In the genomic region with DNA sequence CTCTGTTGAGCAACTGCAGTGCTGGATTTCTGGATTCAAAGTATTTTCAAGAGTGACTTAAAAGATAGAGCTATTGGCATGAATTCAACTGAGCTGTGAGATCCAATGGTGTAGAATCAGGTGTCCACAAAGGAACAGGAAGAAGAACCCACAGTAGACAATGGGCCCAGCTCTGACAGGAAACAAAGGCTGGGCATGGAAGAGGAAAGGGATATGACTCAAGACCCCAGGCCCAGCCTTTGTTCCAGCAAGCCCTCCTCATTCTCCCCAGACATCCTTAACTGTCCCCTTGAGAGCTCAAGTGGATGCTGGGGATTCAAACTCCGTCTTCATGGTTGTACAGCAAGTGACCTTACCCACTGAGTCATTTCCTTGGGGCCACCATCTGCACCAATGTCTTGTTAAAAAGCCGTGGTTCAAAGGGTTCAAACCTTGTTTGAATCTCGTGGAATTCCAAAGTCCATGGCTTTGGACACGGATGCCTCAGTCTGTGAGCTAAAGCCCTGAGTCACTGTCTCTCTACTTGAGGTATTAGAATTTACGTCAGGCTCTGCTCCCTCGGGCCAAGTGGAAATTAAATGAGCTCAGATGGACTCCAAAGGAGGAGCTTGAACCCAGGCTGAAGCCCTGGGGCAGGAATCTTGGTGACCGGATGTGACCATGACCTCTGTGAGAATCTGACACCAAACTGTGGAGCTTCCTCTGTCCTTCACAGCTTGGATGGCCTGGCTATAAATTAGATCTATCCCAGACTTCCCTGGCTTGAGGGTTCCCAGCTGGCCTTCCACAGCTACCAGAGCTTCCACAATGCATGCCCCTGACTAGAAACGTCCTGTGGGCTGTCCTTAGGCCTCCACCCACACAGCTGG, we compare ENCODE assay signal across 9 mouse cellular contexts. TPM values are rescaled to one million over a fixed set of nuclear protein-coding genes. Genes with fewer than 3 reads are reported as not detected.
DNase-seq lines count a peak whose midpoint lies in the region; ATAC-seq lines count a peak whose summit lies in the region.
"Had no signal": no experiment of that assay in that cellular context is flagged by ENCODE, and none has a peak within 500 bp of the region (broad histone marks: within the 10 kb centered on the region; RNA-seq: fewer than 3 reads in every experiment).

No protein-coding gene starts in this region.

- H3K4me3 ChIP-seq in heart, embryonic 12.5 days = no peak overlapping the region

- 0 out of 2 replicates have a peak, but pooled peaks cover 3% of the 10 kb centered on the region for H3K9me3 ChIP-seq in heart, embryonic 12.5 days (replicated peaks)

- peaks cover 6% of the 10 kb centered on the region for H3K4me1 ChIP-seq in heart, embryonic 12.5 days (replicated peaks)

- H3K36me3 ChIP-seq in heart, embryonic 12.5 days = peaks cover 100% of the 10 kb centered on the region

- ATAC-seq in heart, embryonic 12.5 days (ENCODE audit: insufficient number of reproducible peaks, low FRiP score) = peak; percentile 58; the same call in 1 of the 2 replicates
- ATAC-seq in frontal cortex, adult (ENCODE audit: low TSS enrichment) = no peak

- WGBS in heart, embryonic 12.5 days = 61% methylated on average over 8 of the region's 8 CpGs

- no peaks in the 10 kb centered on the region for H3K27me3 ChIP-seq in heart, embryonic 12.5 days (replicated peaks)

- H3K4me2 ChIP-seq in heart, embryonic 12.5 days = no peak overlapping the region

- no peak overlapping the region for H3K9ac ChIP-seq in heart, embryonic 12.5 days

- peak; percentile 31 for DNase-seq in urinary bladder, postnatal 14 days (ENCODE audit: low spot score)
- no peak for DNase-seq in urinary bladder, postnatal 4 days (ENCODE audit: low spot score in 2 of 2)
- DNase-seq in kidney, postnatal 4 days = peak; percentile 78 to 86
- DNase-seq in frontal cortex, postnatal 36 days (ENCODE audit: low spot score in 2 of 2) = no peak
- no peak for DNase-seq in cerebellum, postnatal 10 days
- DNase-seq in cerebellum, adult 8-10 months = no peak

- H3K27ac ChIP-seq in heart, embryonic 12.5 days (ENCODE audit: poor library complexity, severe bottlenecking) = peak overlapping the region; percentile 56; the same call in 1 of the 2 replicates
- H3K27ac ChIP-seq: macrophage had no signal

RNA-seq across cellular contexts. Expression of gene Sparc, which starts 17.1 kb away (rescaled TPM):
- 1,393 and 1,408 TPM in 2 replicates for polyA plus RNA-seq in heart, embryonic 12.5 days (2016; fragmentation: Nextera tagmentation; extraction: Ambion mirVana)

RNA-seq across cellular contexts. Expression of gene Atox1, which starts 55.2 kb away (rescaled TPM):
- 253 and 258 TPM in 2 replicates for polyA plus RNA-seq in heart, embryonic 12.5 days (2016; fragmentation: Nextera tagmentation; extraction: Ambion mirVana)

Comparison
In these comparisons a context has a peak if more than half of its experiments do, and no peak if none do; other contexts are left out.
1. DNase-seq: peak in urinary bladder, postnatal 14 days (single experiment) and kidney, postnatal 4 days (2 of 2); none in urinary bladder, postnatal 4 days (0 of 2), frontal cortex, postnatal 36 days (0 of 2), cerebellum, postnatal 10 days (0 of 2) and cerebellum, adult 8-10 months (single experiment).